Mouse (Mus musculus): ENCODE measurements around the gene Dip2b.

The Dip2b gene

DNA sequence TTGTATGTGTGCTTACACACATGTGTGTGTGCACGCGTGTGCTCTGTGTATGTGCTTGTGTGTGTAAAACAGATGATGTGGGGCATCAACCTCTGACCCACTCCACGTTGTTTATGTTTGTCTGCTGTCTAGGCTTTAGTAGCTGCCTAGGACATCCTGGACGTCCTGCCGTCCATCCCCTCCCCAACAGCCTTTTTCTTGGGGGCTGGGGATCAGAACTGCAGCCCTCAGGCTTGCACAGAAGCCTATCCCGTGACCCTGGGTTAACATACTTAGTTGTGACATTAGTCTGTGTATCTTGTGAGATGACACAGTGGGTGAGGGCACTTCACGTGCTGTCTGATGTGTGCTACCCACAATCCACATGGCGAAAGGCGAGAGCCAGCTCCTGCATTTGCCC, 139.1 kb downstream of the Dip2b start:
- DNase-seq (ENCODE audit: low read depth, low spot score), result no peak

DNA sequence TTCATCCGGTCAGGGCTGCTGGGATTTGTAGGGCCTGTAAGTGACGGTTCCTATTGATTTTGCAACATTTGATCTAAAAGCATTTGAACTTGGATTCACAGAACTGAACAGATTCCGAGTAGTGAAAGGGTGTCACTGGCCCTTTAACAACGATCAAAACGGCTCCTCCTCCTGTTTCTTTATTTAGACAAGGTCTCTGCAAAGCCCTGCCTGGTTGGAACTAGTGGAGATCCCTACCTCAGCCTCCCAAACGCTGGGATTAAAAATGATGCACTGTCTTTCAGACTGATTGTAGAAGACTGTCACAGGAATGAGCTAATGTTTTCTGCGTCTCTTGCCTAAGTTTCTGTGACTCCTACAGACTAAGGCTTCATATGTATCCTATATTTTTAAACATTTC, 140.0 kb downstream of the Dip2b start:
- DNase-seq (ENCODE audit: low read depth, low spot score), result no peak

DNA sequence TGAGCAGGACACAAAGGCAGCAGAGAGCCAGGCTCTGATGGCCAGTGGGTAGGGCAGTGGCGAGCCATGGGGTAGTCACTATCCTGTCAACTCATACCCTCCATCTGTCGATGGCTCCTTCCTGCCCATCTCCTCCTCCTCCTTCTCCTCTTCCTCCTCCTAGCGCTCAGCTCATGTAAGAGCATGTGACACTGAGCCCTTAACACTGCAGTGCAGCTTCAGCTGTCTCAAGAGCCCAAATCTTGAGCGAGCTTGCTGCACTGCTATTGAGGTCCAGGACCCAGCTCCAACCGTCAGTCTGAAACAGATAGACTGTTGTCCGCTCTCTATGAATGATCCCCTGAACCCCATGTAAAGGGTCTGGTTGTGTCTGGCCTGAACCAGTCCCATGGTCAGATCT, 141.2 kb downstream of the Dip2b start:
- no peak for DNase-seq (ENCODE audit: low read depth, low spot score)

GRCm38 (mm10) chr15:100180221-100180620, 141.8 kb downstream of the Dip2b start:
- DNase-seq (ENCODE audit: low read depth, low spot score), result no peak

DNA sequence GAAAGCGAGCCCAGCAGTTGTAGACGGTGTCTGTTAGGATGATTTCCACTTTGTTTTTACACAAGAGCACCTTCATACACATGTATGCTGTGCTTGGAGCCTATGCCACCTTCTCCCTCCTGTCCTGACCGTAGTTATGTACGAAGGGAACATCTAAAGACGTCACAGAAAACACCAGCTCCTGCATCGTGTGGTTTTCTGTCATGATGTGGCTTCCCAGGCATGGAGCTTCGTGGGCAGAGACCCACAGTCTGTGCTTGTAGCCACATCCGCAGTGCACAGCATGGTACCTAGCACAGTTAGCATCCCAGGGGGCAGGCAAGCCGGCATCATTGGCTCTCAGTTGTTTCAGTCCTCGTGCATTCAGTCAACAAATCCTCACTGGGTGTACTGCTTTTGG, 143.4 kb downstream of the Dip2b start:
- no peak for DNase-seq (ENCODE audit: low read depth, low spot score)

DNA sequence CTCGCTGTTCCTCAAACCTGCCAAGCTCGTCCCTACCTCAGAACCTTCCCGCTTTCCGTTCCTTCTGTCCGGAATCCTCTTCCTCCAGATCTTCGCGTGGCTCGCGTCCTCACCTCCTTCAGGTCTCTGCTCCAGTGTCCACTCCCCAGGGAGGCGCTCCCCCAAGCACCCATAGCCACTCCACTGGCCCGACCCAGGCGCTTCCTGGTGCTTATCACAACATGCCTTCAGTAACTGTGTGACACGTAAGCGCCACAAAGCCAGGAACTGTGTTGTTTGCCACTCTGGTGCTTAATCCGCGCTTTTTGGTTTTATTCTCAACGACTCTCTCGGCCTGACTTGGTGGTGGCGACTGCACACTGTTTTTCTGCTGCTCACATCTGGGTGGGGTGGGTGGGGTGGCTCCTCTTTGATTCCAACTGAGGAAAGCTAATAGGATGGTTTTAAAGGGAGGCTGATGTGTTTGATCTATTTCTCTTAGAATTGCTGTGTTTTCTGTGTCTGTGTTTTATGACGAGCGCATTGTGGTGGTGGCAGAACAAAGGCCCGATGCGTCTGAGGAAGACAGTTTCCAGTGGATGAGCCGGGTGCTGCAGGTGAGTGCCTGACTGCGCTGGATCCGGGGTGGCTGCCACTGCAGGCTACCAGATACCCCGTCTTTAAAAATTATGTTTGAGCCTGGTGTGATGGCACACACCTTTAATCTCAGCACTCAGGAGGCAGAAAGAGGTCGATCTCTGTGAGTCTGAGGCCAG, 144.2 kb downstream of the Dip2b start:
- no peak for DNase-seq (ENCODE audit: low read depth, low spot score)

GRCm38 (mm10) chr15:100183510-100183909, 145.0 kb downstream of the Dip2b start:
- DNase-seq (ENCODE audit: low read depth, low spot score), result no peak

DNA sequence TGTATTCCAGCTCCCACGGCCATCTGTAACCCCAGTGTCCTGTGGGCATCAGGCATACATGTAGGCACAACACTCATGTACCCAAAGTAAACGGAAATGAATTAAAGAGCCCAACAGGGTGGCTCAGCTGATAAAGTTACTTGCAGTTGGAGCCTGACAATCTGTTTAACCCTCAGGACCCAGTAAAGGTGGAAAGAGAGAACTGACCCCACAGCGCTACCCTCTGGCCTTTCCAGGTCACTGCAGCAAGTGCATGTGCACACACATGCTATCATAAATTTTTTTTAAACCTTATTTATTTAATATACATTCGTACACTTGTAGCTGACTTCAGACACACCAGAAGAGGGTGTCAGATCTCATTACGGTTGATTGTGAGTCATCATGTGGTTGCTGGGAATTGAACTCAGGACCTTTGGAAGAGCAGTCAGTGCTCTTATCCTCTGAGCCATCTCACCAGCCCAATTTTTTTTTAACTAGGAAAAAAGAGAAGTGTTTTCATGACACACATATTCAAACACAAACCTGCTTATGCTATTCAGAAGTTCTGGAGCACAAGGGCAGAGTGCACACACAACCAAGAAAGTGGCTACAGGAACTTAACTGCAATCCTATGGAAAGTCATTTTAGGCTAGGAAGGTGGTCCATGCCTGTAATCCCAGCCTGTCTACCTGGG, 146.5 kb downstream of the Dip2b start:
- DNase-seq (ENCODE audit: low read depth, low spot score), result no peak

GRCm38 (mm10) chr15:100186234-100186633, 147.8 kb downstream of the Dip2b start:
- DNase-seq (ENCODE audit: low read depth, low spot score), result no peak

- no peak for DNase-seq (ENCODE audit: low read depth, low spot score)
Measured at GRCm38 (mm10) chr15:100186882-100187672, 148.6 kb downstream of the Dip2b start.

DNA sequence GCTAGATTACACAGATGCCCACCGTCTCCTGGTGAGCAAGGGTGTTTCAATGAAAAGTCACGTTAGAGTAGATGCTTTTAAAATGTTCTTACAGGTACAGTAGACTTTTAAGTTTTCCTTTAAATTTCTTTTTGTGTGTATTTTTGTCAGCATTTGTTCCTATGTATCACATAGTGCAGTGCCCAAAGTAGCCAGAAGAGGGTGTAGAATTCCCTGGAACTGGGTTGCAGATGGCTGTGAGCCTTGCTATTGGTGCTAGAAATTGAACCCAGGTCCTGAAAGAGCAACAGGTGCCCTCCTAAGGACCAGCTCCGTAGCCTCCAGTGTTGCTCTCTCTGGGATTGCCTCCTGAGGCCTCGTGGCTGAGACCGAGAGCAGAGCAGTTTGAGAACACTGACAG, 150.1 kb downstream of the Dip2b start:
- DNase-seq (ENCODE audit: low read depth, low spot score), result no peak

DNA sequence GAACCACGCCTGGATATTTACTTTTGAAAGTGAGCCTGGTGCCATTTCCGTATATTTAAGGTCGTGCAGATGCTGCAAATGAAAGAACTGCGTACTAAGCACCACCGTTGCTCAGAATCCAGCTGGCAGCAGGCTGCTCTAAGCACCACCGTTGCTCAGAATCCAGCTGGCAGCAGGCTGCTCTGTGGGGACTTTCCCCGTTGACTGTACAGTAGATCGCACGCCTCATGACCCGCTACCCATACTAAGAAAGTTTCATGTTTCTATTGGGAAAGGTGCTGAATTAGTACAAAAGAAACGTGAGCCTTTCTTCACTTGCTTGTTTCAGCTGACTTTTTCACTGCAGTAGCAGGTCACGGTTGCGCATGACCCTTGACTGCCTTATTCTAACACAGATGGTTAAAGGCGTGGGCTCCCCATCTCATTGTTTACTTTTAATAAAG, 150.5 kb downstream of the Dip2b start:
- DNase-seq (ENCODE audit: low read depth, low spot score), result no peak

DNA sequence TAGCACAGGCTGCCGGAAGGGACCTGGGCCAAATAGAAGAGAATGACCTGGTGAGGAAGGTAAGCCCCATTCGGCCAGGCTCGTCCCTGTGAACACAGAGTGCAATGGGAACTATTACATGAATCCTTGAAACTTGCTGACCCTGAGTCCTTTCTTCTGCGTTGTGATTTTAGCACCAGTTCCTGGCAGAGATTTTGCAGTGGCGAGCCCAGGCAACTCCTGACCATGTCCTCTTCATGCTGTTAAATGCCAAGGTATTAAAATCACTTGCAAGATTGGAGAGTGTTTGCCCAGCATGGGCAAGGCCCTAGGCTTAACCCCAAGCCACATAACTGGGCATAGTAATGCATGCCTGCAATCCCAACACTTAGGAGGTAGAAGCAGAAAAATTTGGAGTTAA, 151.6 kb downstream of the Dip2b start:
- no peak for DNase-seq (ENCODE audit: low read depth, low spot score)

DNA sequence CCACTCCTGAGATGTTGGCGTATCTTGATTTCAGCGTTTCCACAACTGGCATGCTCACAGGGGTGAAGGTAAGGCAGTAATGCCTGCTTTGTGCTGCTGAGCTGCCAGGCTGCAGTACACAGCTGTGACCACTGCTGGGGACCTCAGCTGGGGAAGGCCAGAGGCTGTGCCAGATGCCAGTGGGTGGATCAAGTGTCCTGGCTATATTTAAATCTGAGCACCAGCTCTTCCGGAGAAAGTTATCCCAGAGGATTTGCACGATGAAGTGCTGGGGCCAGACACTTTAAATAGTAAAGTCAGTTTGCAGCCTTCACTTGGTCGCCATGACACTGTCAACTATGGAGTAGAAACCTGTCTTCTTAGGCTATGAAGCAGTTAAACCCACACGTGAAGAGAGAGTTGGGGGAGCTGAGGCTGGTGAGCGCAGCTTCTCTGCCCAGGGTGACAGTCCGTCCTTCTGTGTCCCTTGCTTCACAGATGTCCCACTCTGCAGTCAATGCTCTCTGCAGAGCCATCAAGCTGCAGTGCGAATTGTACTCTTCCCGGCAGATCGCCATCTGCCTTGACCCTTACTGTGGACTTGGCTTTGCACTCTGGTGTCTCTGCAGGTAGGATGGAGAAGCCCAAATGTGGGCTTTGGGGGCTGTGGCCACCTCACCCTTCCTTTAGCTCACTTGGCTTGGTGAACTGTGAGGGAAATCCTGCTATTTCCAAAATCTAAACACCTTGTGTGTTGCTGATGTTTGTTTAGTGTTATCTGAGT, 160.7 kb downstream of the Dip2b start:
- no peak for DNase-seq (ENCODE audit: low read depth, low spot score)

DNA sequence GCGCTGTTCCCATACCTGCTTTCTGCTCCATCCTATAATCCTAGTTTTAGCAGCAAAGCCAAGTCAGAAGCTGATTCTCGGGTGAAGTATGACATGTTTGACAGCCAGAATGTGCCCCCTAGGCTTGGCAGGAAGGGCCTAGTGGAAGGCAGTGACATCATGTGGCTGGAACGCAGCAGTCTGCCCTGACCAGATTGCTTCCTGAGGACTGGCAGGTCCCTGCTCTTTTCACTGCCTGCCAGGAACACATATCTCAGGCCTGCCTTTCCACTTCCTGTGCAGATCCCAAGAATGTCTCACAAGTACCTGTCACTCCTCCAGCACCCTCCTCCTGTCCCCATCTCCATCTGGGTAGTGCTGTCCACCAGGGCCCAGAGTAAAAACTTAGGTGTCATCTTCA, 161.3 kb downstream of the Dip2b start:
- DNase-seq (ENCODE audit: low read depth, low spot score), result no peak

DNA sequence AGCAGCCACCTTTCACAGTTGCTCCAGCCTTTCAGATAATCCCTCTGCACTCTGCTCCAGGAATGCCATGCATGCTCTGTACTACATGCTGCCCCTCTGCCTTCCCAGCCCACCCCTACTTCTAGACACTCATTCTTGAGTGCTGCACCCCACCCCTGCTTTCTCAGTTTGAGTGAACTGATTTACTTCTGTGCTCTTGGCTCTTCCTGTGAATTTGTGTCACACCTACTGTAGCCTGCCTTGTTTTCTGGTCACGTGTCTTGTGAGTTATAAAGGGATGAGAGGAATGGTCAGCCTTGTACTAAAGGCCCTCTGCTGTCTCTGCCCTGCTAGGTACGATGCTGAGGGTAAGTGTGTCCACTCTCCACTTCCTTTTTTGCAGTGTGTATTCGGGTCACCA, 163.3 kb downstream of the Dip2b start:
- DNase-seq (ENCODE audit: low read depth, low spot score), result no peak

DNA sequence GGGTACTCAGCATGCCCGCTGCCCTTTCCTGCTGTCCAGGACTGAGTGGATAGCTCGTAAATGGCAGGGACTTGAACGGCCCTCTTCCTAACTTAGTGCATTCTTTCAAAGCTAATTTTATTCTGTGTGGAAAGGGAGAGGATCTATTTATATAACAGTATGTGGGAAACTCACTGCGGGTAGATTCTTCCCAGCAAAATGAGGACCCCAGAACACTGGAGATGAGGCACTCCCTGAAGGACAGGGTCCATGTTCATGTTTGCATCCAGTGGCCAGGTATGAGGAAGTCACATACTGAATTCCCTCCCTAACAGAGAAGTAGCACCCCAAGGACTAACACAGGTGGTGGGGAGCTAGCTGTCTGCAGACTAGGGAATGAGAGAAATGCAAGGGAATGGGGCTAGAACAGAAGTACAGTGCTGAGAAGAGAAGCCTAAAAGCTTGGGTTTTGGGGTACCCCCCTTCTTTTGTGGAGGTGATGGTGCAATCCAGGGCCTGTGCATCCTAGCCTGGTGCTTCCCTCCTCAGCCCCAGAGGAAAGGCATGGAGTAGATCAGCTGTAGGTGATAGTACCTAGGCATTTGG, 164.1 kb downstream of the Dip2b start:
- no peak for DNase-seq (ENCODE audit: low read depth, low spot score)

- no peak for DNase-seq (ENCODE audit: low read depth, low spot score)
Measured at GRCm38 (mm10) chr15:100204574-100204973, 166.1 kb downstream of the Dip2b start.

DNA sequence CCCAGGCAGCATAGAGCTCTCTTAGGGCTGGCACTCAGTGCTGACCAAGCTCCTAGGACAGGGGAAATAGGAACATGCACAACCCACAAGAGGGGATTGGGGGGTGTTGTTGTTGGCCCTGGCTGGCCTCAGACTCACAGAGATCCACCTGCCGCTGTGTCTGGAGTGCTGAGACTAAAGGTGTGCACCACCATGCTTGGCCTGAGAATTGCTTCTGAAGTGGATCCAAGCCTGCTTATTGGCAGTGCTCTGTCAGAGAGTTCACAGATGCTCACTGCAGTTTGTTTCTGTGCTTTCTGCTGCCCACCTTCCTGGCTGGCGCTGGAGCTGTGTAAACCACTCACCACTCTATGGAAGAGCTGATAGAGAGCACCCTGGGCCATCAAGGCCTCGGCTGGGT, 171.5 kb downstream of the Dip2b start:
- no peak for DNase-seq (ENCODE audit: low read depth, low spot score)

- DNase-seq (ENCODE audit: low read depth, low spot score), result no peak
Measured at GRCm38 (mm10) chr15:100213339-100213738, 174.9 kb downstream of the Dip2b start.

GRCm38 (mm10) chr15:100215092-100215491, 176.6 kb downstream of the Dip2b start:
- DNase-seq (ENCODE audit: low read depth, low spot score), result no peak

All from c-Kit-negative CD71-positive TER-119-positive erythroid progenitor cells, embryonic 14.5 days (primary cell).